Mouse (Mus musculus) thymus, postnatal 25 days (tissue): ENCODE data around the gene Sipa1.

ENCODE experiments used
- DNase-seq: peaks from one replicate; pipeline ENCODE4 v3.0.0; 2022

The Sipa1 gene

DNA sequence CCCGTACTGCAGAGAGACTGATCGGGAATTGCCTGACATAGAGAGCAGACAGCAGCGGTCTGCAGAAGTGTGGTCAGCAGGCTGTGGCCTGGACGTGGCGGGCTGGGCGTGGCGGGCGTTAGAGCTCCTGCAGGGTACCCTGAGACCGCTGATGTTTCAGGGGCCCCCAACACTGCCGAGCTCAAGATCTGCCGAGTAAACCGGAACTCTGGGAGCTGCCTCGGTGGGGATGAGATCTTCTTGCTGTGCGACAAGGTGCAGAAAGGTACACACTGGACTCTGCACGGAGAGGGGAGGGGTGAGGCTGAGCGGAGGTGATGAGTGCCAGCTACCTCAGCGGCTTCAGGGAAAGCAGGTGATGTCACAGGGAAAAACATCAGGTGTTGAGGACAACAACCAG lies 22.5 kb downstream of the Sipa1 start:
- no peak for DNase-seq

- no peak for DNase-seq
Measured at GRCm38 (mm10) chr19:5640339-5640738, 23.2 kb downstream of the Sipa1 start.

- no peak for DNase-seq
Measured at GRCm38 (mm10) chr19:5638416-5639005, 25.0 kb downstream of the Sipa1 start.

DNA sequence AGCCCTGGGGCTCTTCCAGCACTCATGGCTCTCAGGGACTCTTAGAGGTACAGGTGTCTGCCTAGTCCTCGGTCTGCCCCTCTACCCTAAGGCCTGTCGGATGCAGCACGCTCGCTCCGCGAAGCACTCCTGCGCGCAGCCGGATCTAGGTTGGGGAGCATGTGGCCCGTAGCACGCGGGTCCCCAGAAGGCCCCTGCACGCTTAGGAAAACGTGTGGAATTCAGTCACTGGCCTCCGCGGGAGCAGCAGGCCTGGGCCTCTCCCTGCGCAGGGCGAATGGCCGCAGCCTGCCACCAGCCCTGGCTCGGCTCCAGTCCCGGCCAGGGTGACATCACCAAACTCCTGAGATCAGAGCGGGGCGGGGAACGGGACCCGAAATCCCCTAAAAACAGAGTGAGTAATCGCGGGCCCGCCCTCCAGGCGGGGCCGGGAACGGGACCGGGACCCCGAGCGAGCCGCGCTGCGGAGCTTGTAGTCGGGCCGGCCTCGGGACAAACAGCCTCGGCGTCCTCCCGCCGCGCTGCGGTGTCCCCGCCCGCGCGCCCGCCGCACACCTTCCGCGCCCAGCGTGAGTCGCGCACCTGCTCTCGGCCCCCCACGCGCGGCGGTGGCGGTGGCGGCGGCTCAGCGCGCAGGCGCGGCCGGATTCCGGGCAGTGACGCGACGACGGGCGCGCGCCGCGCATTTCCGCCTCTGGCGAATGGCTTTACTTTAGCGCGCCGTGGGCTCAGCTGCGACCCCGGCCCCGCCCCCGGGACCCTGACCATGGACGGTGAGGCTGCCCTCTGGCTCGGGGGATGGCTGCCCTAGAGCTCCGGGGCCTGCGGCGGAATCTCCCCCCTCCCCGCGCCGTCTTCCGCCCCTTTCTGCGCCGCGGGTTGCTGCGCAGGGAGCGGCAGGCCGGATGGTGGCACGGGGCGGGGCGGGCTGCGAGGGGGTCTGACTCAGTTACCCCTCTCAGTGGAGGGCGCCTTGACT lies 26.1 kb downstream of the Sipa1 start, which contains the start of gene Rela:
Rela (plus strand) TSS at position 415 of the 979 bp plus-strand sequence.
- peak; percentile 91 for DNase-seq

DNA sequence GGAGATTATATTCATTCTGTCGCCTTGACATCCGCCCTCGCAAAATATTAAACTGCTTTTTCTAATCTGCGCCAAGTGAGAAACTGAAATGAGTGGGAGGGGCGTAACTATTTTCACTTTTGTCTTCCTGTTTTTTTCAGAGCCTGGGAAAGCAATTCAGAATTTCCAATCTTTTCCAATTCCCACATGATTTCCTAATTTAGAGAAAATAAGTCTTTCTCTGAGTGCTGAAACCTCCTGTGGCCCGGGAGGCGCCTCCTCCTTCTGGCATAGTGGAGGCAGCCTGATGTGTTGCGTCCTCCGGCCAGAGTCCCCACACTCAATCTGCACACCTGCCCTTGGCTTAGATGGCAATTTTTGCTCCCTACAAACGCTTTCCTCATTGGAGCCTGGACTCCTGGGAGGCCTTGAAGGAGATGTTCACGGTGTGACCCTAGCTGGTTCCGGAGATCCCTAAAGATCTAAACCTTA lies 26.9 kb downstream of the Sipa1 start:
- no peak for DNase-seq

- DNase-seq: no peak
Measured at GRCm38 (mm10) chr19:5636036-5636570, 27.4 kb downstream of the Sipa1 start.

DNA sequence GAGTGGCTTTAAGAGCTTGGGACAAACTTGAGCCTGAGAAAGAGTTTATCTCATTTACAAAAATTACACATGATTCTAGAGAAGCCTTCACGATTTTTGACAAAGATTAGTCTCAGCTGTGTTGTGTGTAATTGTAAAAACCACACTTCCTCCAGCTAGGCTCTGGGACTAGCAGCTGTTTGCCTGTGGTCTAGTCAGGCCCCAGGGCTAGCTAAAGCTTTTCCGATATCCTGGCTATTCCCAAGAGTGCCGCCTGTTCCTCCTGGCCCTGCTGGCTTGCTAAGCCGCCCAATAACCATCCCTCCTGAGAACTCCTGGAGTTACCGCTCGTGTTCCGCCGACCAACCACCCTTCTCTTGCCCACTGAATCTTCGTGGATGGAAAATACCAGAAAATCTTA lies 31.4 kb downstream of the Sipa1 start:
- DNase-seq: no peak

DNA sequence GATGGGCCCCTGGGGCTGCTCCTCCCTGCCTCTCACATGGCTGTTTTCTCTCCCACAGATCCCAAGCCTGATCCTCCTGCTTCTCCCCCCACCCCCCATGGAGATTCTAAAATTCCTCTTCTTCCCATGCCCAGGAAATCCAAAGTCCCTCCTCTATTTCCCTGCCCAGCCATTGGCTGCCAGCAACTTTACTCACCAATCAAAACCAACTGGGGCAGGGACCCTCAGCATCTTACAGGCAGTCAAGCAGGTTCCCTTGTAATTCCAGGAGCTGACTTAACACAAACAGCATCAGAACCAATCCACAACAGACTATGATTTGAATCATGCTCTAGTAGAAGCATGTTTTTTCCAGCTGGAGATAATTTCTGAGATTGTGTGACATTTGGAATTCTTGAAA lies 33.6 kb downstream of the Sipa1 start:
- no peak for DNase-seq

DNA sequence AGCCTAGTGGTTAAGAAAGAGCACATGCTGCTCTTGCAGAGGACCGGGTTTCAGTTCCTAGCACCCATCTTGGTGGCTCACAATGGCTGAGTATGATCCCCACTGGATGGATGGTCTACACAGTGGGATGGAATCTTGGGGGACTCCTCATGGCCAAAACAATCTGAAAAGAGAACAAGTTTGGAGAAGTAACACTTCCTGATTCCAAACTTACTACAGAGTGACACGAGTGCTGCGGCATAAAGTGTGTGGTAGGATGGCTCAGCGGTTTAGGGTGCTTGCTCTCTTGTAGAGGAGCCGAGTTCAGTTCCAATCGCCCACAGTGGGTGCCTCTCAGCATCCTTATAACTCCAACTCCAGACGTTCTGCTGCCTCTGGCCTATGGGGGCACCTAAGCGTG lies 38.2 kb downstream of the Sipa1 start:
- DNase-seq: no peak

- no peak for DNase-seq
Measured at GRCm38 (mm10) chr19:5621884-5622283, 41.6 kb downstream of the Sipa1 start.

- DNase-seq: no peak
Measured at GRCm38 (mm10) chr19:5620007-5620406, 43.5 kb downstream of the Sipa1 start.

- no peak for DNase-seq
Measured at GRCm38 (mm10) chr19:5614953-5615352, 48.6 kb downstream of the Sipa1 start.

DNA sequence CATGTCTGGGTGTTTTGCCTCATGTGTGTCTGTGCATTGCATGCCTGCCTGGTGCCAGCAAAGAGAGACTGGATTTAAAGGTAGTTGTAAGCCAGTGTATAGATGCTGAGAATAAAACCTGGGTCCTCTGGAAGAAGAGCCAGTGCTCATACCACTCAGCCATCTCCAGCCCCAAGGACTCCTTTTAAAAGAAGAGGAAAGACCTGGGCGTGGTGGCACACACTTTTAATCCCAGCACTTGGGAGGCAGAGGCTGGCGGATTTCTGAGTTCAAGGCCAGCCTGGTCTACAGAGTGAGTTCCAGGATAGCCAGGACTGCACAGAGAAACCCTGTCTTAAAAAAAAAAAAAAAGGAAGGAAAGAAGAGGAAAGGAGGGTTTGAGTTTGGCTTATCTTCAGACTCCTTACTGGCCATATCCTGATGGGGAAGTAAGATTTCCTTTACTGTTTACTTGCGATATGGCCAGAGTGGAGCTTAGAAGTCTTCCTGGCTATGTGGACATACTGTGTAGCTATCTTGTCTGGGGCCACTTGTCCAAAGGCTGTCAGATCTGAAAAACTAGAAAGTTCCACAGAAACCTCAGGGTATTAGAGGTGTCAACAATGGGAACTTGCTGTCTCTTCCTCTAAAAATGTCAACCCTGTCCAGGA lies 50.6 kb downstream of the Sipa1 start:
- no peak for DNase-seq

GRCm38 (mm10) chr19:5611973-5612372 lies 51.5 kb downstream of the Sipa1 start:
- DNase-seq: peak; percentile 30

- peak; percentile 94 for DNase-seq
Measured at GRCm38 (mm10) chr19:5609547-5610404, 53.7 kb downstream of the Sipa1 start, which contains the start of gene Kat5. Kat5 (minus strand) TSS chr19:5610237.

- DNase-seq: no peak
Measured at GRCm38 (mm10) chr19:5609171-5609546, 54.3 kb downstream of the Sipa1 start.

- peak; percentile 12 for DNase-seq
Measured at GRCm38 (mm10) chr19:5608707-5609106, 54.8 kb downstream of the Sipa1 start.

DNA sequence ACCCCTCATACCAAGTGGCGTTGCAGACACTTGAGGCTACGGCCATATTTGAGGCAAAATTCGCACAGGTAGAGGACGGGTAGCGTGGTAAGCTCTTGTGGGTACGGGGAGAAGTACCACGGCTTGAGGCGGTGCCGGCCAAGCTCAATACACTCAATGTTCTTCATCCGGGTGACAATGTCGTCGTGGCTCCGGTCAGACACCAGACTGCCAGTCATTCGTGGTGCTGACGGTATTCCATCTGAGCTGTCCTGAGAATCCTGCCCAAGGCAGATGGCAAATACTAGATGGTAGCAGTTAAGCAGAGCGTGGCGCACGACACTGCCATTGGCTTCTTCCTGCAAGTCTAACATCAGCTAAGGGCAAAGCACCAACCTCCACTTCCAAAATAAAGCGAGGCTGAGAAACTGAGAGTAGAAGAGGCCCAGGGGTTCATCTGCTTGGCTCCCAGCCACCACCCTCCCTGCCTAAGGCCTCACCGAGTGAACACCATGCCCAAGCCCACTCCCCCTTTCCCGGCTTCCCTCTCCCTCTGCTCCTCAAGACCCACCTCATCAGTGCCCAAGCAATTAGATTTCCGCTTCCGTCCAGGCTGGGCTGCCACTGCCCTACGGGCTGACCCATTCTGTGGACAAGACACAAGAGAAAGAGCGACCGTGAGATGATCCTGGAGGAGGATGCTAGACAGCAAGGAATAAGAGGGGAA lies 55.6 kb downstream of the Sipa1 start:
- DNase-seq: no peak

DNA sequence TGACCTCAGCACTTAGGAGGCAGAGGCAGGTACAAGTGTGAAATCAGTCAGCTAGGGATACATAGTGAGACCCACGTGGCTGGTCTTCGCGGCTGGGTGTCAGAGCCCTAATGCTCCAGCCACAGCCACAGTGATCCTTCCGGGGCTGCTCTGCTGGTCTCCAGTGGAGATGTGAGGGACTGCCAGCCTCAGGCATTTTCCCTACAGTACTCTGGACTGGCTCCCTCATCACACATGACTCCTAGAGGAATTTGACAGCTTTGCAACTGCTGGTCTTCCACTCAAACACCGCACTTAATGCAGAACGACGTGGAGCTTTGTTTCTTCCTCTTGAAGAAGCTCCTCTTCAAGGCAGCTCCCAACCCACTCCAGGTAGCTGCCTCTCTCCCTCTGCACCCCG lies 57.3 kb downstream of the Sipa1 start:
- DNase-seq: no peak

GRCm38 (mm10) chr19:5605126-5605525 lies 58.4 kb downstream of the Sipa1 start:
- DNase-seq: no peak

GRCm38 (mm10) chr19:5603664-5604063 lies 59.8 kb downstream of the Sipa1 start:
- no peak for DNase-seq
